Mouse (Mus musculus) thymus, adult 2 months (tissue): ENCODE measurements around the gene Wdr73.

Source experiments
- CTCF ChIP-seq: fragments of 200-500 bp; IDR thresholded peaks from 2 replicates; pipeline ENCODE4 v1.5.1; 2012; ENCODE audit warnings: mild to moderate bottlenecking, control low read depth, low read length, moderate library complexity, borderline replicate concordance; ENCODE audit not compliant: control insufficient read depth, poor library complexity, insufficient read depth; ENCODE audit errors: extremely low read depth
- POLR2A ChIP-seq: fragments of 200-500 bp; IDR thresholded peaks from 2 replicates; pipeline ENCODE4 v1.6.1; 2012; ENCODE audit warnings: mild to moderate bottlenecking, low read length, control low read depth, moderate library complexity; ENCODE audit not compliant: control insufficient read depth, poor library complexity, insufficient read depth; ENCODE audit errors: extremely low read depth

GRCm38 (mm10) chr7:80846280-80846678 lies 54.8 kb downstream of the Wdr73 start:
- TF ChIP-seq CTCF, result no peak
- TF ChIP-seq POLR2A, result no peak
